Mouse (Mus musculus): ENCODE data around the gene Arhgef39. TPM values are rescaled to one million over a fixed set of nuclear protein-coding genes. Genes with fewer than 3 reads are reported as not detected.
"Not testable (repeated sequence)": the region's sequence is repeated elsewhere in the genome, so short reads cannot be mapped to it uniquely, and the experiment has no call there.

Gene Arhgef39
- polyA plus RNA-seq, 1 experiment from 2014 or later = 51.8 TPM

GRCm38 (mm10) chr4:43490801-43491200 is 8.7 kb downstream of the Arhgef39 start:
- 69% methylated on average over 5 of the region's 5 CpGs for WGBS

DNA sequence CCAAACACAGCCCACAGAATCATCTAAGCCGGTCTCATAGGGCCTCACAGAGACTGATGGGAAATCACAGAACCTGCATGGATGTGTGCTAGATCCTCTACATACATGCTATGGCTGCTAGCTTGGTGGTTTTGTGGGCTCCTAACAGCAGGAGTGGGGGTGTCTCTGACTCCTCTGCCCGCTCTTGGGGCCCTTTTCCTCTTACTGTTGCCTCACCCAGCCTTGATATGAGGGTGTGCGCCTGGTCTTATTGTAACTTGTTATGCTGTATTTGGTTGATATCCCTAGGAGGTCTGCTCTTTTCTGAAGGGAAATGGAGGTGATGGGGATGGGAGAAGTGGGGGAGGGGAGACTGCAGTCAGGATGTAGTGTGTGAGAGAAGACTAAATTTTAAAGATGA is 9.9 kb downstream of the Arhgef39 start:
- Histone ChIP-seq H3K9me3 (ENCODE audit: low read depth, low read length) (no peaks in the 10 kb centered on the region), H3K27me3 (ENCODE audit: insufficient read depth, low read length) (no peaks in the 10 kb centered on the region), H3K27ac (ENCODE audit: low read depth) (no peak overlapping the region), H3K36me3 (ENCODE audit: insufficient read depth) (no peaks in the 10 kb centered on the region), H3K4me3 (ENCODE audit: low read depth, low read length) (no peak overlapping the region), H3K4me1 (ENCODE audit: insufficient read depth) (no peaks in the 10 kb centered on the region), H3K9ac (no peak overlapping the region), H3K4me2 (no peak overlapping the region)
- no peak for ATAC-seq (ENCODE audit: insufficient read depth)
- no peak for DNase-seq
- TF ChIP-seq CTCF (IDR thresholded peaks at IDR 0.05; ENCODE audit: low read depth) = no peak
- WGBS = 88% methylated on average over 3 of the region's 3 CpGs

More at GRCm38 (mm10) chr4:43490801-43491200, 8.7 kb downstream of the Arhgef39 start:
- TF ChIP-seq CTCF (IDR thresholded peaks at IDR 0.05; ENCODE audit: low read depth) = no peak
- H3K9ac ChIP-seq = no peak overlapping the region
- peaks cover 3% of the 10 kb centered on the region for H3K36me3 ChIP-seq (ENCODE audit: insufficient read depth)
- H3K4me2 ChIP-seq = no peak overlapping the region
- no peak overlapping the region for H3K27ac ChIP-seq (ENCODE audit: low read depth)
- H3K9me3 ChIP-seq (ENCODE audit: low read depth, low read length) = no peaks in the 10 kb centered on the region
- no peak for DNase-seq
- H3K27me3 ChIP-seq (ENCODE audit: insufficient read depth, low read length) = no peaks in the 10 kb centered on the region
- no peak for ATAC-seq (ENCODE audit: insufficient read depth)
- no peak overlapping the region for H3K4me3 ChIP-seq (ENCODE audit: low read depth, low read length)
- H3K4me1 ChIP-seq (ENCODE audit: insufficient read depth) = no peaks in the 10 kb centered on the region

DNA sequence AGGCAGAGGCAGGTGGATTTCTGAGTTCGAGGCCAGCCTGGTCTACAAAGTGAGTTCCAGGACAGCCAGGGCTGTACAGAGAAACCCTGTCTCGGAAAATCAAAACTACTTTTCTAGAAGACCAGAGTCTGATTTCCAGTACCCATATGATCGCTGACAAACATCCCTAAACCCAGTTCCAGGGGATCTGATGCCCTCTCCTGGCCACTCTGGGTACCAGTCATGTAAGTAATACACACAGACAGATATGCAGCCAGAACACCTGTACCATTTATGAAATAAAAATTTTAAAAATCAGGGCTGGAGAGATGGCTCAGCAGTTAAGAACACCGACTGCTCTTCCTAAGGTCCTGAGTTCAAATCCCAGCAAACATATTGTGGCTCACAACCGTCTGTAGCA is 13.8 kb downstream of the Arhgef39 start:
- H3K4me3 ChIP-seq (ENCODE audit: low read depth, low read length); H3K27me3 ChIP-seq (ENCODE audit: insufficient read depth, low read length); H3K4me2 ChIP-seq; H3K4me1 ChIP-seq (ENCODE audit: insufficient read depth); H3K9ac ChIP-seq; ATAC-seq (ENCODE audit: insufficient read depth); DNase-seq; H3K27ac ChIP-seq (ENCODE audit: low read depth); H3K36me3 ChIP-seq (ENCODE audit: insufficient read depth); H3K9me3 ChIP-seq (ENCODE audit: low read depth, low read length): not testable (repeated sequence)
- 78% methylated on average over 5 of the region's 5 CpGs for WGBS

GRCm38 (mm10) chr4:43483535-43484091 is 15.9 kb downstream of the Arhgef39 start, which contains the start of gene Sit1:
Gene Sit1 (minus strand): TSS chr4:43483734.
- Histone ChIP-seq H3K4me1 (ENCODE audit: insufficient read depth) (no peaks in the 10 kb centered on the region), H3K36me3 (ENCODE audit: insufficient read depth) (no peaks in the 10 kb centered on the region), H3K4me3 (ENCODE audit: low read depth, low read length) (no peak within 1 kb of the TSS), H3K4me2 (no peak within 1 kb of the TSS), H3K27me3 (ENCODE audit: insufficient read depth, low read length) (no peaks in the 10 kb centered on the region), H3K9ac (no peak within 1 kb of the TSS), H3K27ac (ENCODE audit: low read depth) (no peak within 1 kb of the TSS), H3K9me3 (ENCODE audit: low read depth, low read length) (no peaks in the 10 kb centered on the region)
- no peak for TF ChIP-seq CTCF (IDR thresholded peaks at IDR 0.05; ENCODE audit: low read depth)
- DNase-seq = no peak
- ATAC-seq (ENCODE audit: insufficient read depth) = no peak
- 53% methylated on average over 12 of the region's 12 CpGs for WGBS

DNA sequence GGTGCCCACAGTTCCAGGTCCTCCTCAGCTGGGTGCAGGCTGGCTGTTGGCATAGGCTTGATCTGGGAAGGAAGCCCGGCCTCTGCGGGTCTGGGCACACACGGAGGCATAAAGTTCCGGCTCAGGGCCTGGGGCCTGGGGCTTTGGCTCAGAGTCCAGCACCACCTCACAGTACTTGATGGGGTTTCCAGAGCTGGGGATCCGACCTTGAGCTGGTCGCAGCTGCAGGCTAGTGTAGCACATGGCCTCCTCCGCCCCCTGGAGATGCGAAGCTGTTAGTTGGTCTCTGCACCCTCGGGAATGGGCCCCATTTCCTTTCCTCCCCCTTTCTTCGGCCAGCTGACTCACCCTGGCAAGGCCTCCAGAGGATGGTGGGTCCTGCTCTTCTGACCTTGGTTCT is 16.9 kb downstream of the Arhgef39 start:
- Histone ChIP-seq H3K9ac (no peak overlapping the region), H3K4me1 (ENCODE audit: insufficient read depth) (no peaks in the 10 kb centered on the region), H3K27me3 (ENCODE audit: insufficient read depth, low read length) (no peaks in the 10 kb centered on the region), H3K9me3 (ENCODE audit: low read depth, low read length) (no peaks in the 10 kb centered on the region), H3K4me2 (no peak overlapping the region), H3K4me3 (ENCODE audit: low read depth, low read length) (no peak overlapping the region), H3K27ac (ENCODE audit: low read depth) (no peak overlapping the region), H3K36me3 (ENCODE audit: insufficient read depth) (no peaks in the 10 kb centered on the region)
- WGBS = 67% methylated on average over 10 of the region's 10 CpGs
- DNase-seq = no peak
- ATAC-seq (ENCODE audit: insufficient read depth) = no peak
- no peak for TF ChIP-seq CTCF (IDR thresholded peaks at IDR 0.05; ENCODE audit: low read depth)

DNA sequence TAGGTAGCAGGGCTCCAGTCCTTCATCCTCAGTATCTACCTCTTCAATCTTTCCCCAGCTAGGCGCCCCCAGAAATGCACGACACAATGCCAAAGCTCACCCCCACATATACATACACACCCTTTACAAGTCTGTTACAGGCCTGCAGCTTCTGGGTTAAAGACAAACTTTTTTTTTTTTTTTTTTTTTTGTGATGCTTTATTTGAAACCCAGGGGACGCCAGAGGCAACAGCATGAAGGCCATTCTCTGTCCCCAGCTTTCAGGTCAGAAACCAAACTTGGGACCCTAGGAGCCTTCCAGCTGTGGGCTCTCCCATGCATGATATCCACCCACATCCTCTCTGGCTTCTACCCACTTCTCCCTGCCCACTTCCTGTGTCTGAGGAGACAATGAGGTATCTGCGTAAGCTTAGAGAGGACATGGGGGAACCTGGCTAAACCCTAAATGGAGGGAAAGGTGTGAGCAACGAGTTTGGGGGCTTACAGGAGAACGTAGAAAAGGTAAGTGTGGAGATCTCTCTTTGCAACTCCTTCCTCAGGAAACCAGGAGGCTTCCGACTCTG is 17.5 kb downstream of the Arhgef39 start:
- WGBS = 64% methylated on average over 7 of the region's 7 CpGs

GRCm38 (mm10) chr4:43480985-43481384 is 18.5 kb downstream of the Arhgef39 start:
- Histone ChIP-seq H3K9me3 (ENCODE audit: low read depth, low read length) (no peaks in the 10 kb centered on the region), H3K27me3 (ENCODE audit: insufficient read depth, low read length) (no peaks in the 10 kb centered on the region), H3K36me3 (ENCODE audit: insufficient read depth) (no peaks in the 10 kb centered on the region), H3K9ac (no peak overlapping the region), H3K4me3 (ENCODE audit: low read depth, low read length) (no peak overlapping the region), H3K4me1 (ENCODE audit: insufficient read depth) (no peaks in the 10 kb centered on the region), H3K27ac (ENCODE audit: low read depth) (no peak overlapping the region), H3K4me2 (no peak overlapping the region)
- WGBS = 76% methylated on average over 5 of the region's 5 CpGs
- ATAC-seq (ENCODE audit: insufficient read depth) (no peak), DNase-seq (no peak)
- no peak for TF ChIP-seq CTCF (IDR thresholded peaks at IDR 0.05; ENCODE audit: low read depth)

More for the DNA sequence above, 17.5 kb downstream of the Arhgef39 start:
- H3K4me1 ChIP-seq (ENCODE audit: insufficient read depth) = no peaks in the 10 kb centered on the region
- no peak overlapping the region for H3K27ac ChIP-seq (ENCODE audit: low read depth)
- no peaks in the 10 kb centered on the region for H3K36me3 ChIP-seq (ENCODE audit: insufficient read depth)
- ATAC-seq (ENCODE audit: insufficient read depth) (no peak), DNase-seq (no peak)
- H3K27me3 ChIP-seq (ENCODE audit: insufficient read depth, low read length) = no peaks in the 10 kb centered on the region
- no peak overlapping the region for H3K9ac ChIP-seq
- H3K9me3 ChIP-seq (ENCODE audit: low read depth, low read length) = no peaks in the 10 kb centered on the region
- no peak for TF ChIP-seq CTCF (IDR thresholded peaks at IDR 0.05; ENCODE audit: low read depth)
- H3K4me3 ChIP-seq (ENCODE audit: low read depth, low read length) = no peak overlapping the region
- H3K4me2 ChIP-seq = no peak overlapping the region
